Mouse (Mus musculus): Measurements from ENCODE around the gene 2410002F23Rik. TPM values are rescaled to one million over a fixed set of nuclear protein-coding genes. Genes with fewer than 3 reads are reported as not detected.

Gene 2410002F23Rik
- polyA plus RNA-seq, 2 experiments = 163 to 315 TPM

DNA sequence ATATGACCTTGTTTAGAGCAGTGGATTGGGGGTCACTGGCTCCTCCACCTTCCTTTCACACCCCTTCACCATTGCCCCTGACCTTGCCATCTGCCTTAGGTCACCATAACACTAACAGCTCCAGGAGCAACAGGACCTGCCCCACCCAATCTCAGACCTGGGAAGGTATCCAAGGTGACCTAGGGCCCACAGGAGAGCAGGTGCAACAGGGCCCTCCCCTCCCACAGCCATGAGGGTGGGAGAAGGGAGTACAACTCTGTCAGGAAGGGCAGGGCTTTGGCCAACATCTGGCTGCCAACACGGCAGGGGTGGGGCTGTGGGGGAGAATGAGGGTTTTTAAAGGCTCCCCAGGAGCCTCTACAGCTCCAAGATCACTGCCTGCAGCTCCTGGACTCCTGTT is 21.4 kb upstream of the 2410002F23Rik start, which contains the start of gene Klk1:
Gene Klk1 (plus strand): TSS at position 285 of the 400 bp plus-strand sequence.
- H3K36me3 ChIP-seq (ENCODE audit: control insufficient read depth, insufficient read depth, low read length) = no peaks in the 10 kb centered on the region
- TF ChIP-seq POLR2A (IDR thresholded peaks at IDR 0.05; ENCODE audit: borderline replicate concordance, extremely low read depth, insufficient read depth, insufficient read length) = no peak
- no peak within 1 kb of the TSS for H3K4me2 ChIP-seq (replicated peaks; ENCODE audit: low read depth, low read length, severe bottlenecking)
- H3K9me3 ChIP-seq (ENCODE audit: control insufficient read depth, low read length) = no peaks in the 10 kb centered on the region
- WGBS = 50% methylated on average over 1 of the region's 1 CpGs
- DNase-seq (ENCODE audit: low spot score) (no peak), ATAC-seq (ENCODE audit: low FRiP score, low read depth) (no peak)
- no peaks in the 10 kb centered on the region for H3K27me3 ChIP-seq (ENCODE audit: control insufficient read depth, insufficient read depth, low read length)
- no peak within 1 kb of the TSS for H3K4me3 ChIP-seq (replicated peaks; ENCODE audit: low read length)
- no peak within 1 kb of the TSS for H3K27ac ChIP-seq (replicated peaks; ENCODE audit: low read depth, low read length)
- H3K4me1 ChIP-seq (ENCODE audit: control insufficient read depth, insufficient read depth, low read length) = no peaks in the 10 kb centered on the region
- H3K9ac ChIP-seq (ENCODE audit: low read depth, low read length, severe bottlenecking) = no peak within 1 kb of the TSS

DNA sequence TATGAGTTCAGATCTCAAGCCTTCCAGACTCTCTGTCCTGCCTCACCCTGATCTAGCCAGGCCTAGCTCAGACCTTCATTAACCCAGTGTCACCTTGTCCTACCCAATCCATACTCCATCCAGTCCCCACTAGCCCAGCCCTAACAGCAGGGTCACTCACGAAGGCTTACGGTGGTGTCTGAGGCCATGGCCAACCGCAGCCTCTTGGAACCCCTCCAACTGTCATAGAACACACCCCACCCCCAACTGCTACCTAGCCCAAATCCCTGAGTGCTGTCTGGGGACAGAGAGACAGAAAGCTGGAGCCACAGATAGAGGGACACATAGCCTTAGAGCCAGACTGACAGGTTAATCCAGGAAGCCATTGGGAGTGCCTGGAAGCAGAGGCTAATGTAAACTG is 10.6 kb upstream of the 2410002F23Rik start, which contains the start of gene Gm36864:
Gene Gm36864 (plus strand): TSS at position 269 of the 400 bp plus-strand sequence.
- no peak for ATAC-seq (ENCODE audit: low FRiP score, low read depth)
- Histone ChIP-seq H3K36me3 (ENCODE audit: control insufficient read depth, insufficient read depth, low read length) (no peaks in the 10 kb centered on the region), H3K4me1 (ENCODE audit: control insufficient read depth, insufficient read depth, low read length) (no peaks in the 10 kb centered on the region), H3K4me2 (replicated peaks; ENCODE audit: low read depth, low read length, severe bottlenecking) (no peak within 1 kb of the TSS), H3K9me3 (ENCODE audit: control insufficient read depth, low read length) (no peaks in the 10 kb centered on the region), H3K9ac (ENCODE audit: low read depth, low read length, severe bottlenecking) (no peak within 1 kb of the TSS), H3K27ac (replicated peaks; ENCODE audit: low read depth, low read length) (no peak within 1 kb of the TSS), H3K4me3 (replicated peaks; ENCODE audit: low read length) (no peak within 1 kb of the TSS), H3K27me3 (ENCODE audit: control insufficient read depth, insufficient read depth, low read length) (no peaks in the 10 kb centered on the region)
- WGBS = 89% methylated on average over 3 of the region's 3 CpGs
- DNase-seq (ENCODE audit: low spot score) = no peak
- TF ChIP-seq POLR2A (IDR thresholded peaks at IDR 0.05; ENCODE audit: borderline replicate concordance, extremely low read depth, insufficient read depth, insufficient read length) = no peak

DNA sequence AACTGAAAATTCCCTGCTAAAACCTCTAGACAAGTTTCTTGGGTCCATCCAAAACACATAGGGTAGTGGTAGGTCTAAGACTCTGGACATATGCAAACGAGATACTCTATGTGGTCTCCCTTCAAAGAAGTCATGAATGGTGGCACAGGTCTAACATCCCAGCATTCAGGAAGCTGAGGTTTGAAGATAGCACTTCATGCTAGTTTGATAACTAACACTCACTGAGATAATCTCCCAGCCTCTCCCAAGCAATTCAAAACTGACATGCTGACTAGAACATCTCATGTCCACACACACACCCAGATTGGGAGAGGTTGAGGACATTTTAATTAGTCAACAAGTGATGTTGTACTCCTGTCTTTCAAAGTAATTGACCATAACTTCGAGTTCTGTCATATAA is 6.6 kb upstream of the 2410002F23Rik start:
- ATAC-seq (ENCODE audit: low FRiP score, low read depth) (no peak), DNase-seq (ENCODE audit: low spot score) (no peak)
- no peaks in the 10 kb centered on the region for H3K9me3 ChIP-seq (ENCODE audit: control insufficient read depth, low read length)
- no peaks in the 10 kb centered on the region for H3K36me3 ChIP-seq (ENCODE audit: control insufficient read depth, insufficient read depth, low read length)
- WGBS = 46% methylated on average over 2 of the region's 2 CpGs
- no peak overlapping the region for H3K9ac ChIP-seq (ENCODE audit: low read depth, low read length, severe bottlenecking)
- H3K4me3 ChIP-seq (replicated peaks; ENCODE audit: low read length) = no peak overlapping the region
- no peak for TF ChIP-seq POLR2A (IDR thresholded peaks at IDR 0.05; ENCODE audit: borderline replicate concordance, extremely low read depth, insufficient read depth, insufficient read length)
- no peaks in the 10 kb centered on the region for H3K4me1 ChIP-seq (ENCODE audit: control insufficient read depth, insufficient read depth, low read length)
- H3K4me2 ChIP-seq (replicated peaks; ENCODE audit: low read depth, low read length, severe bottlenecking) = no peak overlapping the region
- no peaks in the 10 kb centered on the region for H3K27me3 ChIP-seq (ENCODE audit: control insufficient read depth, insufficient read depth, low read length)
- H3K27ac ChIP-seq (replicated peaks; ENCODE audit: low read depth, low read length) = no peak overlapping the region

DNA sequence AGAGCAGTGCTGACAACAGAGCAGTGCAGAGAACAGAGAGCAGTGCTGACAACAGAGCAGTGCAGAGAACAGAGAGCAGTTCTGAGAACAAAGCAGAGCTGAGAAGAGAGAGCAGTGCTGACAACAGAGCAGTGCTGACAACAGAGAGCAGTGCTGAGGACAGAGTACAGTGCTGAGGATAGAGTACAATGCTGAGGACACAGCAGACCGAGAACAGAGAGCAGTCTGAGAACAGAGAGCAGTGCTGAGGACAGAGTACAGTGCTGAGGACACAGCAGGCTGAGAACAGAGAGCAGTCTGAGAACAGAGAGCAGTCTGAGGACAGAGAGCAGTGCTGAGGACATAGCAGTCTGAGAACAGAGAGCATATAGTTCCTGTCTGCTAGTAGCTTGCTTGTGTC is 5.8 kb upstream of the 2410002F23Rik start:
- 45% methylated on average over 1 of the region's 1 CpGs for WGBS
- no peak for ATAC-seq (ENCODE audit: low FRiP score, low read depth)

DNA sequence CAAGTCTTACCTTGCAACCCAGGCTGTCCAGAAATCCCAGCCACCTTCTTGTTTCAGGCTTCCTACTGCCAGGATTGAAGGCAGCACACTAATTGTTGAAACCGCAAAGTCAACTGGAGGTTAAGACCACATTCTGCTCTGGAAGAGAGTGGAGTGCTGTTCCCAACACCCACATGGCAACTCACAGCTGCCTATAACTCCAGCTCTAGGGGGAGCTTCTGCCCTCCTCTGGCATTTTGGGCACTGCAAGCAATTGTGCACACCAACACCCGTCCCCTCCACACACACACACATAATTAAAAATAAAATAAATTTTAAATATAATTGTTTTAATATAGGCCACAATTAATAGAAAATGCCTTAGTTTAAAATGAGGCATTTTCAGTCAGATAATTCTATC is 5.4 kb upstream of the 2410002F23Rik start:
- Histone ChIP-seq H3K4me3 (replicated peaks; ENCODE audit: low read length) (no peak overlapping the region), H3K4me2 (replicated peaks; ENCODE audit: low read depth, low read length, severe bottlenecking) (no peak overlapping the region), H3K36me3 (ENCODE audit: control insufficient read depth, insufficient read depth, low read length) (no peaks in the 10 kb centered on the region), H3K4me1 (ENCODE audit: control insufficient read depth, insufficient read depth, low read length) (peaks cover 6% of the 10 kb centered on the region; the same call in 1 of the 2 replicates), H3K9ac (ENCODE audit: low read depth, low read length, severe bottlenecking) (no peak overlapping the region), H3K27ac (replicated peaks; ENCODE audit: low read depth, low read length) (no peak overlapping the region), H3K27me3 (ENCODE audit: control insufficient read depth, insufficient read depth, low read length) (no peaks in the 10 kb centered on the region), H3K9me3 (ENCODE audit: control insufficient read depth, low read length) (no peaks in the 10 kb centered on the region)
- WGBS = 49% methylated on average over 2 of the region's 2 CpGs
- TF ChIP-seq POLR2A (IDR thresholded peaks at IDR 0.05; ENCODE audit: borderline replicate concordance, extremely low read depth, insufficient read depth, insufficient read length) = no peak
- ATAC-seq (ENCODE audit: low FRiP score, low read depth) (no peak), DNase-seq (ENCODE audit: low spot score) (no peak)

More for the DNA sequence above, 5.8 kb upstream of the 2410002F23Rik start:
- no peaks in the 10 kb centered on the region for H3K36me3 ChIP-seq (ENCODE audit: control insufficient read depth, insufficient read depth, low read length)
- no peaks in the 10 kb centered on the region for H3K9me3 ChIP-seq (ENCODE audit: control insufficient read depth, low read length)
- H3K27me3 ChIP-seq (ENCODE audit: control insufficient read depth, insufficient read depth, low read length) = no peaks in the 10 kb centered on the region
- H3K4me1 ChIP-seq (ENCODE audit: control insufficient read depth, insufficient read depth, low read length) = peaks cover 6% of the 10 kb centered on the region; the same call in 1 of the 2 replicates
- DNase-seq (ENCODE audit: low spot score) = no peak
- no peak overlapping the region for H3K27ac ChIP-seq (replicated peaks; ENCODE audit: low read depth, low read length)
- TF ChIP-seq POLR2A (IDR thresholded peaks at IDR 0.05; ENCODE audit: borderline replicate concordance, extremely low read depth, insufficient read depth, insufficient read length) = no peak
- no peak overlapping the region for H3K4me2 ChIP-seq (replicated peaks; ENCODE audit: low read depth, low read length, severe bottlenecking)
- H3K4me3 ChIP-seq (replicated peaks; ENCODE audit: low read length) = no peak overlapping the region
- no peak overlapping the region for H3K9ac ChIP-seq (ENCODE audit: low read depth, low read length, severe bottlenecking)

DNA sequence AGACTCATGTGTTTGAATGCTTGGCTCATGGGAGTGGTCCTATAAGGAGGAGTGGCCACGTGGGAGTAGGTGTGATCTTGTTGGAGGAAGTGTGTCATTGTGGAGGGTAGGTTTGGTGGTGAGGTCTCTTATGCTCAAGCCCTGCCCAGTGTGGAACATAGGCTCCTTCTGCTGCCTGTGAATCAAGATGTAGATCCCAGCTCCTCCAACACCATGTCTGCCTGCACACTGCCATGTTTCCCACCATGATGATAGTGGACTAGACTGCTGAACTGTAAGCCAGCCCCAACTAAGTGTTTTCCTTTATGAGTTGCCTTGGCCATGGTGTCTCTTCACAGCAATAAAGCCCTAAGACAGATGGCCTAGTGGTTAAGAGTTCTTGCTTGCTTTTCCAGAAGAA is 2.4 kb upstream of the 2410002F23Rik start:
- Histone ChIP-seq H3K36me3 (ENCODE audit: control insufficient read depth, insufficient read depth, low read length) (peaks cover 12% of the 10 kb centered on the region), H3K9ac (ENCODE audit: low read depth, low read length, severe bottlenecking) (no peak overlapping the region), H3K9me3 (ENCODE audit: control insufficient read depth, low read length) (no peaks in the 10 kb centered on the region), H3K4me3 (replicated peaks; ENCODE audit: low read length) (no peak overlapping the region), H3K4me2 (replicated peaks; ENCODE audit: low read depth, low read length, severe bottlenecking) (no peak overlapping the region), H3K27ac (replicated peaks; ENCODE audit: low read depth, low read length) (no peak overlapping the region), H3K27me3 (ENCODE audit: control insufficient read depth, insufficient read depth, low read length) (no peaks in the 10 kb centered on the region), H3K4me1 (ENCODE audit: control insufficient read depth, insufficient read depth, low read length) (peaks cover 11% of the 10 kb centered on the region; the same call in 1 of the 2 replicates)
- ATAC-seq (ENCODE audit: low FRiP score, low read depth) (no peak), DNase-seq (ENCODE audit: low spot score) (no peak)
- 70% methylated on average over 1 of the region's 1 CpGs for WGBS
- no peak for TF ChIP-seq POLR2A (IDR thresholded peaks at IDR 0.05; ENCODE audit: borderline replicate concordance, extremely low read depth, insufficient read depth, insufficient read length)
